Comparison of ENCODE assay signal across 3 mouse cellular contexts in genomic region chr5:34213659-34214058, GRCm38 (mm10).
"Had no signal": no experiment of that assay in that cellular context is flagged by ENCODE, and none has a peak within 500 bp of the region (broad histone marks: within the 10 kb centered on the region; RNA-seq: fewer than 3 reads in every experiment).

No protein-coding gene starts in this region.

- DNase-seq: kidney, adult 8-10 months; lung, postnatal 14 days; right cerebral cortex, postnatal 14 days had no signal
